Mouse (Mus musculus) hindbrain, embryonic 16.5 days (tissue): ENCODE data around the gene Jchain. TPM values are rescaled to one million over a fixed set of nuclear protein-coding genes. Genes with fewer than 3 reads are reported as not detected.

Experiments used
- ATAC-seq: fragments of 200-750 bp; cut with Nextera tagmentation; 2 replicates; pipeline ENCODE4 v1.8.0; 2017; ENCODE audit warnings: moderate TSS enrichment, moderate library complexity
- H3K27ac ChIP-seq: fragments of 300-500 bp; sonication (generic); 2 replicates; pipeline ENCODE4 v1.5.1; 2014; ENCODE audit warnings: low read depth, mild to moderate bottlenecking, control low read depth, low read length, moderate library complexity
- H3K27me3 ChIP-seq: fragments of 300-500 bp; sonication (generic); replicated peaks from 2 replicates; pipeline ENCODE4 v1.6.1; 2014; ENCODE audit warnings: low read length; ENCODE audit not compliant: control insufficient read depth, insufficient read depth
- H3K36me3 ChIP-seq: fragments of 300-500 bp; sonication (generic); 2 replicates; pipeline ENCODE4 v1.6.1; 2014; ENCODE audit warnings: mild to moderate bottlenecking, low read length, moderate library complexity, mixed read lengths; ENCODE audit not compliant: control insufficient read depth, insufficient read depth
- H3K4me1 ChIP-seq: fragments of 300-500 bp; sonication (generic); 2 replicates; pipeline ENCODE4 v1.6.1; 2014; ENCODE audit warnings: low read depth, low read length; ENCODE audit not compliant: control insufficient read depth, insufficient read depth
- H3K4me2 ChIP-seq: fragments of 300-500 bp; sonication (generic); 2 replicates; pipeline ENCODE4 v1.6.1; 2014; ENCODE audit warnings: mild to moderate bottlenecking, low read length, control low read depth, moderate library complexity
- H3K4me3 ChIP-seq: fragments of 300-500 bp; sonication (generic); 2 replicates; pipeline ENCODE4 v1.5.1; 2014; ENCODE audit warnings: mild to moderate bottlenecking, low read length, control low read depth, moderate library complexity
- H3K9ac ChIP-seq: fragments of 300-500 bp; sonication (generic); 2 replicates; pipeline ENCODE4 v1.6.1; 2014; ENCODE audit warnings: low read depth, mild to moderate bottlenecking, control low read depth, low read length, moderate library complexity
- H3K9me3 ChIP-seq: fragments of 300-500 bp; sonication (generic); 2 replicates; pipeline ENCODE4 v1.6.1; 2014; ENCODE audit warnings: mild to moderate bottlenecking, low read length, moderate library complexity; ENCODE audit not compliant: control insufficient read depth
- WGBS: fragments of 180-500 bp; shearing (Covaris S2); extraction: QIAGEN DNeasy Blood & Tissue Kit; methylation state at CpG from one replicate; pipeline ENCODE4 v1.1.7; 2014; 5-methylcytosine and 5-hydroxymethylcytosine counted together
- polyA plus RNA-seq: library from polyadenylated mRNA; unstranded; fragments of >200 nt; fragmentation: Nextera tagmentation; extraction: Ambion mirVana; gene quantifications from 2 replicates; pipeline ENCODE4 v1.2.1, GENCODE M21; 2015

Gene Jchain
- 0.14 and 0.40 TPM in 2 replicates for polyA plus RNA-seq

DNA sequence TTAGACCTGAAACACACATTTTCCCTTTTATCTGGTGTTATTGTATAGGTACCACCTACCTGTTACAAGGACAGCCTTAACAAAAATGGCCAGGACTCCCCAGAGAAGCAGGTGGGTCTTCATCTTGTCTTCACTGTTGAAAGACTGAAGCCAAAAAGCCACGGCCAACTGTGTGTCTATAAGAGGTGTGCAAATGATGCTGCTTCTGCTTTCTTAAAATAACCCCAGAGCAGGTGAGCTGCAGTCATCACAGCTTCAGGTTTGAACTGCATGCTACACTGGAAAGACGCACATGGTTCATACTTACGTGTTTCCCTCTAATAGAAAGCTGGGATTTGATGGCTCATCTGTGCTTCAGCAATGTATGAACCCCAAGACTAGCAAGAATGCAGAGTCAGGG is at the start of gene Jchain:
Gene Jchain, minus strand, starts transcription at position 235 of the 400 bp plus-strand sequence.
- no peak within 1 kb of the TSS for H3K9ac ChIP-seq

DNA sequence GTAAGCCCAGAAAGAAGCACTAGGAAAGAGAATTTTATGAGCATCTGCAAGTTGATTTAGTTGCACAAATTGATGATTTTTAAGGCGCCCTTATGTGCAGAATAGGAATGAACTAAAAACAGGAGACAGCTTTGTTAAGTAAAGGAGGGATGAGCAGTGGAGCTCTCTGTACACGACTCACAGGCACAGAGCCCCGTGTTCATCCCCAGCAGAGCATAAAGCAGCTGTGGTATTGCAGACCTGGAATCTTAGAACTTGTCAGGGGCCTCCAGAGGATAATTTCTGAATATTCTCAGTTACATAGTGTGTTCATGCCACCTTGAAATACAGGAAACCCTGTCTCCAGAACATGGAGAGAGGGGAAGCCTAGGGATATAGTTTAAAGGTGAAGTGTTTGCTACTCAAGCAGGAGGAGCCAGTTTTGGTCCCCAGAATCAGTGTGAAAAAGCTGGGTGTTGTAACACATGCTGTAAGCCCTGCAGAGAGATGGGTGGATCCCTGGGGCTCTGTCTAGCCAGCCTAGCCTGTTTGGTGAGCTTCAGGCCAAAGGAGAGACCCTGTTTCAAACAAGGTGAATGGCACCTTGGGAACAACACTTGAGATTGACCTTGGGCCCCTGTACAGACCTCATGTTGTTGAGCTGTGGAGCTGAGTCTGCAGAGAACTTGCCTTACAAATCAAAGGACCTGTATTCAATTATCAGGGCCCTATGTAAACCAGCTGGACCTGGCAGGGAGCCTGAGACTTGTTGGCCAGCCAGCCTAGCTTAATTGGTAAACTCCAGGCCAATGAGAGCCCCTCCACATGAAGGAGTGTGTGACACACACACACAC is 48.0 kb upstream of the Jchain start:
- H3K9ac ChIP-seq = no peak overlapping the region
- no peaks in the 10 kb centered on the region for H3K9me3 ChIP-seq
- H3K27ac ChIP-seq = no peak overlapping the region
- H3K4me2 ChIP-seq = no peak overlapping the region
- no peak overlapping the region for H3K4me3 ChIP-seq
- 0 out of 2 replicates have a peak, but pooled peaks have one; percentile 19 for ATAC-seq
- 67% methylated on average over 3 of the region's 3 CpGs for WGBS
- H3K4me1 ChIP-seq = no peaks in the 10 kb centered on the region
- no peaks in the 10 kb centered on the region for H3K36me3 ChIP-seq
- H3K27me3 ChIP-seq = no peaks in the 10 kb centered on the region

More for the DNA sequence above, at the start of gene Jchain:
- H3K4me3 ChIP-seq = no peak within 1 kb of the TSS
- H3K27me3 ChIP-seq = no peaks in the 10 kb centered on the region
- H3K9me3 ChIP-seq = no peaks in the 10 kb centered on the region
- no peak within 1 kb of the TSS for H3K27ac ChIP-seq
- no peak for ATAC-seq
- 96% methylated on average over 3 of the region's 3 CpGs for WGBS
- H3K36me3 ChIP-seq = no peaks in the 10 kb centered on the region
- no peak within 1 kb of the TSS for H3K4me2 ChIP-seq
- no peaks in the 10 kb centered on the region for H3K4me1 ChIP-seq

- ATAC-seq = no peak
- no peak overlapping the region for H3K9ac ChIP-seq
- no peak overlapping the region for H3K27ac ChIP-seq
- peaks cover 3% of the 10 kb centered on the region; the same call in 1 of the 2 replicates for H3K36me3 ChIP-seq
- no peak overlapping the region for H3K4me2 ChIP-seq
- no peak overlapping the region for H3K4me3 ChIP-seq
- no peaks in the 10 kb centered on the region for H3K4me1 ChIP-seq
- 84% methylated on average over 3 of the region's 3 CpGs for WGBS
- H3K9me3 ChIP-seq = no peaks in the 10 kb centered on the region
- no peaks in the 10 kb centered on the region for H3K27me3 ChIP-seq
These were observed 47.1 kb upstream of the Jchain start for GRCm38 (mm10) chr5:88574829-88575228.

DNA sequence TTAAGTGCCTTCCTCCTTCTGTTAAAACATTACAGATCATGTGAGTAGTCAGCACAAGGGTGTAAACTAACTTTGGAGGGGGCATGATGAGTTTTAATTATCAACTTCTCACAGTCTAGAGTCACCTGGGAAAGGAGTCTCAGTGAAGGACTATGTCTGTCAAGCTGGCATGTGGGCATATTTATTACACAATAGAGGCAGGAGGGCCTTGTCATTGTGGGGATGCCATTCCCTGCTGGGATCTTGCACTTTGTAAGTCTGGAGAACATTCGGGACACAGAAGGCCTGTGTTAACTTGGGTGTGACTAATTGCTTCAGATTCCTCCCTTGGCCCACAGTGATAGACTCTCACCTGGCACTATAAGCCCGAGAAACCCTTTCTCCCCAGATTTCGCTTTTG is 41.9 kb upstream of the Jchain start:
- WGBS = 72% methylated on average over 3 of the region's 3 CpGs
- Histone ChIP-seq H3K9me3 (no peaks in the 10 kb centered on the region), H3K9ac (no peak overlapping the region), H3K27ac (no peak overlapping the region), H3K4me3 (no peak overlapping the region), H3K27me3 (no peaks in the 10 kb centered on the region), H3K36me3 (peaks cover 3% of the 10 kb centered on the region; the same call in 1 of the 2 replicates), H3K4me2 (no peak overlapping the region), H3K4me1 (peaks cover 12% of the 10 kb centered on the region)
- ATAC-seq = no peak

DNA sequence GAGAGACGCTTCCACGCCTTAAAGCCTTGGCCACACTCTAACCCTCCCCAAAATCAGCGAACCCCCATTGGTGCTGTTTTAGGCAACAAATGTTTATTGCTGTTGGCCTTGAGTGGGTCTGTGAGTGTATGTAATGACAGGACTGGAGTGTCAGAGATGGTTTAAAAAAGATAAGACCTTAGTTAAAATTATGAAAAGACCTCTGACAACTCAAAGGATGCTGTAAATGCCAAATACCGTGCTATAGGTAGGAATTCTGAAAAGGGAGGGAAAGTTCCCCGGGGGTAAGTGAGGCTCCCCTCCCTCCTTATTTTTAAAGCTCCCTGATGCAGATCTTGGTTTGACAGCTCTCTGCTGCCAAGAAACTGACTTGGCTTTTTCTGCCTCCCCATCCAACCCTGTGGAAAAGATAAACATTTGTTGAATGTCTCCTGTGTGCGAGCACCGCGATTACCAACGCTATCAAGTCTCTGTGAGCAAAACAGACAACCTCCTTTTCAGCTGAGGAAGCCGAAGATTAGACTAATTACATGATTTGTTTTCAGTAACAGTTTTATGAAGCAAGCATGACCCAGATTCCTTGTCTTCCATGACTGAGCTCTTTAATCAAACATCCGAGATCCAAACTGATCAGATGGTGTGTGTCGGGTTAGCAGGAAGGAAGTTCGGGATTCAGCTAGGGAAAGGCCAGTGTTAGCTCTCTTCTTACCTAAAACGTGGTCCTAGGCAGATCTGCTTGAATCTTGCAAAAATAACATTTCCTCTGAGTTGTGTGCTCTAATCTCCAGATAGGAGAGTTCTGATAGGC is 38.5 kb upstream of the Jchain start:
- 3% methylated on average over 14 of the region's 14 CpGs for WGBS
- Histone ChIP-seq H3K9ac (peak overlapping the region; percentile 88), H3K27me3 (no peaks in the 10 kb centered on the region), H3K27ac (peak overlapping the region; percentile 91), H3K9me3 (no peaks in the 10 kb centered on the region), H3K4me1 (peaks cover 17% of the 10 kb centered on the region), H3K4me3 (peak overlapping the region; percentile 98), H3K4me2 (peak overlapping the region; percentile 74), H3K36me3 (peaks cover 3% of the 10 kb centered on the region; the same call in 1 of the 2 replicates)
- ATAC-seq = no peak; the same call in 1 of the 2 replicates

DNA sequence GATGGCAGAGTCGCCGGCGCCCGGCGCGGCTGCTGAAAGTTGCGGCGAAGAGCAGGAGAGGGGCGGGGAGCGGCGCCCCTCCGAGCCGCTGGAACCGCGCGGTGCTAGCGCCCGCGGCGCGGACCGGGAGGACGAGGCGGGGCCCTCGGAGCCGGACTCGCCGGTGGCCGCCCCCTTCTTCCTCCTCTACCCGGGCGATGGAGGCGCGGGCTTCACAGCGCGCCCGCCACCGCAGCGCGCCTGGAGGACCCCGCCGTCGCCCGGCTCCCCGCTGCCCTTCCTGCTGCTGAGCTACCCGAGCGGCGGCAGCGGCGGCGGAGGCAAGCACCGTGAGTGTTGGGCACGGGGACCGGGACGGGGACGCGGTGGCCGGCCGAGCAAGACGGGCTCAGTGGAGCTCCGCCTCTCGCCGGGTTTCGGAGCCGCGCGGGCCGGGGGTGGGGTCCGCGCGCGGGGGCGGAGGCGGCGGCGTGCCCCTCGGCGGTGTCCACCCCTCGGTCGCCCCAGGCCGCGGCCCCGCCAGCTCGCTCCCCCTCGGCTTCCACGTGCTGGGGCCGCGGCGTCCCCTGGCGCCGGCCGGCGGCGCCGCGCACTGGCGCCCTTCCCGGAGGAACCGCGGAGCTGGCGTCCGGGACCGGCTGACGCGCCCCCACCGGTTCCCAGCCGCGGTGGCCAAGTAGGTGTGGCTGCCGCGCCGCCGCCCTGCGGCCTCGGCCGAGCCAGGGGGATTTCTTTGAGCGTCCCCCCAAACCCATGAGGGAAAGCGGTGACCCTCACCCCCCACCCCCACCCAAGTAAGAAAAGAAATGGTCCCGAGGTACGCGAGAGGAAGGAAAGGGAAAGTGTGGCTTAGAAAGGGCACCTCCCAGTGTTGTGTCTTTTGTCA is 37.7 kb upstream of the Jchain start:
- H3K4me3 ChIP-seq = peak overlapping the region; percentile 98
- no peaks in the 10 kb centered on the region for H3K9me3 ChIP-seq
- peak overlapping the region; percentile 74 for H3K4me2 ChIP-seq
- no peaks in the 10 kb centered on the region for H3K27me3 ChIP-seq
- H3K9ac ChIP-seq = peak overlapping the region; percentile 88
- H3K4me1 ChIP-seq = peaks cover 17% of the 10 kb centered on the region
- peak overlapping the region; percentile 91 for H3K27ac ChIP-seq
- under 1% methylated on average over 79 of the region's 119 CpGs for WGBS
- peak; percentile 70 for ATAC-seq
- H3K36me3 ChIP-seq = peaks cover 3% of the 10 kb centered on the region; the same call in 1 of the 2 replicates

- H3K36me3 ChIP-seq = no peaks in the 10 kb centered on the region
- peak; percentile 87 for ATAC-seq
- H3K9me3 ChIP-seq = no peaks in the 10 kb centered on the region
- peak within 1 kb of the TSS; percentile 74 for H3K4me2 ChIP-seq
- H3K27ac ChIP-seq = peak within 1 kb of the TSS; percentile 91
- WGBS = under 1% methylated on average over 55 of the region's 71 CpGs
- peaks cover 17% of the 10 kb centered on the region for H3K4me1 ChIP-seq
- peak within 1 kb of the TSS; percentile 88 for H3K9ac ChIP-seq
- no peaks in the 10 kb centered on the region for H3K27me3 ChIP-seq
- H3K4me3 ChIP-seq = peak within 1 kb of the TSS; percentile 98
These were observed 36.9 kb upstream of the Jchain start, which contains the start of gene Rufy3 for GRCm38 (mm10) chr5:88564501-88565147. Gene Rufy3, plus strand, starts transcription at chr5:88565040.
